35 mouse cellular contexts compared by ENCODE assay signal in genomic region chrX:169102665-169103064, GRCm38 (mm10).
"Had no signal": no experiment of that assay in that cellular context is flagged by ENCODE, and none has a peak within 500 bp of the region (broad histone marks: within the 10 kb centered on the region; RNA-seq: fewer than 3 reads in every experiment).

No protein-coding gene starts in this region.

- H3K27ac ChIP-seq: heart, embryonic 10.5 days; heart, embryonic 13.5 days; heart, embryonic 15.5 days; hindbrain, embryonic 10.5 days; hindbrain, embryonic 12.5 days; hindbrain, embryonic 13.5 days; hindbrain, embryonic 14.5 days; hindbrain, embryonic 15.5 days; hindbrain, postnatal 0 days; intestine, embryonic 15.5 days; kidney, embryonic 15.5 days; kidney, postnatal 0 days; layer of hippocampus, adult 2 months had no signal

- DNase-seq: heart, postnatal 10 days; heart, postnatal 14 days; heart, postnatal 36 days; heart, postnatal 4 days; kidney, adult 11 months; kidney, adult 18-20 months; kidney, adult 2 months; kidney, adult 8-10 months; kidney, adult 9 months; kidney, postnatal 10 days; kidney, postnatal 14 days; kidney, postnatal 25 days; kidney, postnatal 36 days; kidney, postnatal 4 days; layer of hippocampus, adult 9-11 months; layer of hippocampus, postnatal 36 days had no signal

- H3K4me1 ChIP-seq: heart, embryonic 10.5 days; heart, embryonic 12.5 days; heart, embryonic 15.5 days; hindbrain, embryonic 10.5 days; hindbrain, embryonic 12.5 days; hindbrain, embryonic 13.5 days; hindbrain, embryonic 15.5 days; intestine, embryonic 15.5 days; kidney, embryonic 15.5 days had no signal

- H3K4me2 ChIP-seq: heart, embryonic 11.5 days; heart, embryonic 12.5 days; heart, embryonic 13.5 days; heart, embryonic 15.5 days; hindbrain, embryonic 12.5 days; hindbrain, embryonic 13.5 days; hindbrain, embryonic 14.5 days; hindbrain, embryonic 15.5 days; intestine, embryonic 15.5 days; kidney, embryonic 15.5 days had no signal

- H3K9ac ChIP-seq: heart, embryonic 12.5 days; heart, embryonic 13.5 days; heart, embryonic 15.5 days; hindbrain, embryonic 12.5 days; hindbrain, embryonic 13.5 days; hindbrain, embryonic 14.5 days; hindbrain, embryonic 15.5 days; intestine, embryonic 15.5 days; kidney, embryonic 15.5 days had no signal

- H3K27me3 ChIP-seq: heart, embryonic 12.5 days; heart, embryonic 13.5 days; heart, embryonic 15.5 days; hindbrain, embryonic 15.5 days; intestine, embryonic 15.5 days had no signal

- H3K4me3 ChIP-seq: heart, embryonic 10.5 days; heart, embryonic 12.5 days; heart, embryonic 13.5 days; heart, embryonic 15.5 days; hindbrain, embryonic 10.5 days; hindbrain, embryonic 12.5 days; hindbrain, embryonic 13.5 days; hindbrain, embryonic 15.5 days; intestine, embryonic 15.5 days; kidney, embryonic 15.5 days; layer of hippocampus, adult 2 months had no signal

- ATAC-seq: hindbrain, embryonic 16.5 days; hindbrain, postnatal 0 days; inflammation-experienced regulatory T-cells, adult 6 months; intestine, embryonic 15.5 days; intestine, embryonic 16.5 days; intestine, postnatal 0 days had no signal

- H3K36me3 ChIP-seq: heart, embryonic 10.5 days; heart, embryonic 12.5 days; heart, embryonic 13.5 days; heart, embryonic 15.5 days; hindbrain, embryonic 10.5 days; hindbrain, embryonic 12.5 days; hindbrain, embryonic 13.5 days; hindbrain, embryonic 15.5 days; intestine, embryonic 15.5 days; kidney, embryonic 15.5 days had no signal

- H3K9me3 ChIP-seq: heart, embryonic 10.5 days; heart, embryonic 12.5 days; heart, embryonic 13.5 days; heart, embryonic 15.5 days; hindbrain, embryonic 10.5 days; hindbrain, embryonic 12.5 days; hindbrain, embryonic 13.5 days; hindbrain, embryonic 15.5 days; intestine, embryonic 15.5 days; kidney, embryonic 15.5 days had no signal
